Mouse (Mus musculus) E14TG2a.4 (cell line): ENCODE data around the gene Cdkn2aipnl.

Experiments used
- H3K27me3 ChIP-seq: 2 replicates; pipeline ENCODE4 v1.6.1; 2014; ENCODE audit warnings: low read length, control low read depth; ENCODE audit not compliant: insufficient read depth
- H3K36me3 ChIP-seq: 2 replicates; pipeline ENCODE4 v1.6.1; 2014; ENCODE audit warnings: low read length, control low read depth; ENCODE audit not compliant: insufficient read depth
- H3K4me1 ChIP-seq: replicated peaks from 2 replicates; pipeline ENCODE4 v1.6.1; 2014; ENCODE audit warnings: low read depth, low read length, control low read depth
- H3K4me3 ChIP-seq: replicated peaks from 2 replicates; pipeline ENCODE4 v1.5.1; 2014; ENCODE audit warnings: mild to moderate bottlenecking, low read length
- H3K9me3 ChIP-seq: 2 replicates; pipeline ENCODE4 v1.6.1; 2014; ENCODE audit warnings: low read length, control low read depth
- CTCF ChIP-seq: conservative IDR thresholded peaks from 2 replicates; pipeline ENCODE4 v1.5.1; 2014; ENCODE audit warnings: low read length
- NANOG ChIP-seq: IDR thresholded peaks from 2 replicates; pipeline ENCODE4 v1.6.1; 2014; ENCODE audit warnings: borderline replicate concordance, low read length, mixed read lengths
- POU5F1 ChIP-seq: IDR thresholded peaks from 2 replicates; pipeline ENCODE4 v1.6.1; 2014; ENCODE audit warnings: low read length, borderline replicate concordance

The Cdkn2aipnl gene

DNA sequence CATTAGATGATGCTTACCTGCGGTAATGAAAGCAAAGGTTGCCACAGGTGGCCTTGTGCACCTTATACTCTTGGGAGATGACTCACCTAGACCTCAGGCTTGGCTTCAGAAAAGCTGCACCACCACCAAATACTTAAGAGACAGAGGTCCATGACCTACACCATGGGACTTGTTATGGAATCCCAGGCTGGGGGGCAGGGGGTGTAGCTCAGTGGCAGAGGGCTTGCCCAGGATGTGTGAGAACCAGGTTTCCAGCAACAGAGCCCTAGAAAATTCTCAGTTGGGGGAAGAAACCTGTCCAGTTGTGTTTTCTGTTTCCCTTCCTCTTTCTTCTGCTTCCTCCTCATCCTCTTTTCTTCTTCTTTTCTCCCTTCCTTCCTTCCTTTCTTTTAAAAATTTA is 36.3 kb upstream of the Cdkn2aipnl start:
- H3K36me3 ChIP-seq, result no peaks in the 10 kb centered on the region
- TF ChIP-seq NANOG (no peak), POU5F1 (no peak), CTCF (no peak)
- H3K4me3 ChIP-seq, result no peak overlapping the region
- peaks cover 8% of the 10 kb centered on the region; the same call in 1 of the 2 replicates for H3K9me3 ChIP-seq
- 0 out of 2 replicates have a peak, but pooled peaks cover under 1% of the 10 kb centered on the region for H3K4me1 ChIP-seq
- 0 out of 2 replicates have a peak, but pooled peaks cover 5% of the 10 kb centered on the region for H3K27me3 ChIP-seq

GRCm38 (mm10) chr11:51931790-51932189 is 35.7 kb upstream of the Cdkn2aipnl start:
- peaks cover 8% of the 10 kb centered on the region; the same call in 1 of the 2 replicates for H3K9me3 ChIP-seq
- no peaks in the 10 kb centered on the region for H3K36me3 ChIP-seq
- TF ChIP-seq NANOG (no peak), POU5F1 (no peak), CTCF (no peak)
- no peak overlapping the region for H3K4me3 ChIP-seq
- peaks cover 4% of the 10 kb centered on the region; the same call in 1 of the 2 replicates for H3K4me1 ChIP-seq
- H3K27me3 ChIP-seq, result 0 out of 2 replicates have a peak, but pooled peaks cover 5% of the 10 kb centered on the region

DNA sequence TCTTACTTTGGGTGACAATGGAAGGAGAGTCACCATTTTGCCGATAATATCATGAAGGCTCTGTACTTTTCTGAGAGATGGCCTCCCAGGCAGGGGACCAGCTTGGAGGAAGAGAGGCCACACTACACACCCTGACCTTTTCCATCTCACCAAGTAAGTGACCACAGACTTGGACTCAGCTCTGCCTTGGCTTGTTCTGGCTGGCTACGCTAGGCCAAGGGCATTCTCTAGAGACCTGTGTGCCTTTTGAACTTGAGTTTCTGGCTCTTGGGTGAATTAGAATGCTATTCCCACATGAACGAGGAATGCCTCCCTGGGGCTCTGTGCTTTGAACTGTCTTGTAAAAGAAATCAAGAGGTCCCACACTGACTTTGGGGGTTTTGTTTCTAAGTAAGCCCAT is 33.2 kb upstream of the Cdkn2aipnl start:
- Histone ChIP-seq H3K4me3 (no peak overlapping the region), H3K27me3 (0 out of 2 replicates have a peak, but pooled peaks cover 5% of the 10 kb centered on the region), H3K9me3 (peaks cover 8% of the 10 kb centered on the region; the same call in 1 of the 2 replicates), H3K4me1 (peaks cover 11% of the 10 kb centered on the region), H3K36me3 (no peaks in the 10 kb centered on the region)
- TF ChIP-seq POU5F1 (no peak), NANOG (no peak), CTCF (no peak)

DNA sequence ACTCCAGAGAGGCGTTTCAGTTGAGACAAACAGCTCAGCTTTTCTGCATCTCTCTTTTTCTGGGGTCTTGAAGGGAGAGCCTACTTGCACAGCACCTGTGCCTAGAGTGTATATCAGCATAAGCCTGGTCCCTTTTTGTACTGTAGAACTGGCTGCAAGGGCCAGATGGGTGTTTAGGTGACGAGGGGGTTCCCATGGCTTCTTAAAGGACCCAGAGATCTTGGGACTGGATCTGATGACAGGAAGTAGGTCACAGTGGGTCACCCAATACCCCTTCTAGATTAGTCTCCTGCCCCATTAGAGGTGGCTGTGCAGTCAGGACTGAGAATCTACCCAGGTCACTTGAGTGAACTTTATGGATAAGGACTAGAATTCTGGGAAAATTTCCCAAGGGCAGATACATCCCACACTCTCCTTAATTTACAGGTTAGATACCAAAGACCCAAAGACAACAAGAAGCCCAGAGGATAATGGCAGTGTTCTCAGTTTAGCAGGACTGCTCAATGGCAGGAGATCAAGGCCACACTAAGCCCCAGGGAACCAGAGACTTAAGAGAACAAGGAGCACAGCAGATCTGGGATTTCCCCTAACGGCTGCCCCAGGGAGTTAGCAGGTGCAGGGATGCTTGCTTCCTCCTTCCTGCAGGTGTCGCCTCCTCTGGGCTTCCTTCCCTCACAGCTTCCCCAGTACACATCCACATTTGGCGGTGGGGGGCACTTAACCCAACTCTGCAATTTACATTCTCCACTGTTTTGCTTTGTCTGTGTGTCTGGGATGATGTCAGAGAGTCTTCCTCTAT is 31.6 kb upstream of the Cdkn2aipnl start:
- Histone ChIP-seq H3K27me3 (no peaks in the 10 kb centered on the region), H3K4me3 (no peak overlapping the region), H3K9me3 (peaks cover 8% of the 10 kb centered on the region; the same call in 1 of the 2 replicates), H3K36me3 (no peaks in the 10 kb centered on the region), H3K4me1 (peaks cover 13% of the 10 kb centered on the region)
- TF ChIP-seq CTCF (no peak), NANOG (no peak), POU5F1 (no peak)

GRCm38 (mm10) chr11:51937361-51937781 is 30.1 kb upstream of the Cdkn2aipnl start:
- Histone ChIP-seq H3K36me3 (no peaks in the 10 kb centered on the region), H3K9me3 (peaks cover 6% of the 10 kb centered on the region; the same call in 1 of the 2 replicates), H3K4me1 (peaks cover 13% of the 10 kb centered on the region), H3K27me3 (0 out of 2 replicates have a peak, but pooled peaks cover under 1% of the 10 kb centered on the region), H3K4me3 (no peak overlapping the region)
- TF ChIP-seq CTCF, result no peak

GRCm38 (mm10) chr11:51938817-51939589 is 28.5 kb upstream of the Cdkn2aipnl start:
- no peaks in the 10 kb centered on the region for H3K9me3 ChIP-seq
- peaks cover 13% of the 10 kb centered on the region for H3K4me1 ChIP-seq
- TF ChIP-seq POU5F1 (no peak), CTCF (no peak), NANOG (no peak)
- no peak overlapping the region for H3K4me3 ChIP-seq
- peaks cover 10% of the 10 kb centered on the region; the same call in 1 of the 2 replicates for H3K27me3 ChIP-seq
- no peaks in the 10 kb centered on the region for H3K36me3 ChIP-seq

DNA sequence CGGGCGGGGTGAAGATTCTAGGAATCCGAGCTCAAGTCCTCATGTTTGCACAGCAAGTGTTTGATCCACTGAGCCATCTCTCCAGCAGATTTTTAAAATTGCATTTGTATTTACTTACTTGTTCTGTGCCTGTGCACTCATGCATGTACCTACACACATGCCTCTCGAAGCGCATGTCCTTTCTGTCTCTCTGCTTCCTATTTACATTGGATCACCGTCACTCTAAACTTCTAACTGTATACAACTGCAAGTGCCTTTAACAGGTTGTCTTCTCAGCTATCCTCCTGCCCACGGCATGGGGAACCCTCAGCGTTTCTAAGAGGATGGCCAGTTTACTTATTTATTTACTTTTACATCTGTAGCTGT is 27.9 kb upstream of the Cdkn2aipnl start:
- H3K4me3 ChIP-seq, result no peak overlapping the region
- no peak for TF ChIP-seq NANOG
- no peaks in the 10 kb centered on the region for H3K9me3 ChIP-seq

DNA sequence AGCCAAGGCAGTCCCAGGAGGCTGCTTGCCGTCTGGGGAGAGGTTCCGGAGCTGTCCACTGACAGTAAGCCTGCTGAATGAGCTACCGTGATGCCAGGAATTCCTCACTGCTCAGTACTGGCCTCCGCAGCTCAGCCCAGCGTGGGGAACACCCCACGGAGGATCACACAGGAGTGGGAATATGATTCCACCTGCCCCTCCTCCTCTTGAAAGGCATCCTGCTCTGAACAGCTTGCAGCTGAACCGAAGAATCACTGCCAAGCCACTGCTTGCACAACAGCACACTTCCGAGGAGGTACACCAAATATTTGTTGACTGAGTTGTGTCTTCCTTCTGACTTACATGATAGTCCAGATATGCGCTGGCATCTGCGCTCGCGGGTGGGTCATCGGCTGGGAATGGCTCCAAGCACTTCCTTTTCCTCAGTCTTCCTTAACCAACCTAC is 26.9 kb upstream of the Cdkn2aipnl start:
- no peaks in the 10 kb centered on the region for H3K36me3 ChIP-seq
- peaks cover 19% of the 10 kb centered on the region for H3K4me1 ChIP-seq
- H3K4me3 ChIP-seq, result no peak overlapping the region
- TF ChIP-seq NANOG (no peak), CTCF (no peak), POU5F1 (no peak)
- no peaks in the 10 kb centered on the region for H3K9me3 ChIP-seq
- H3K27me3 ChIP-seq, result peaks cover 17% of the 10 kb centered on the region; the same call in 1 of the 2 replicates

More for the DNA sequence above, 27.9 kb upstream of the Cdkn2aipnl start:
- no peaks in the 10 kb centered on the region for H3K36me3 ChIP-seq
- peaks cover 13% of the 10 kb centered on the region for H3K4me1 ChIP-seq
- peaks cover 10% of the 10 kb centered on the region; the same call in 1 of the 2 replicates for H3K27me3 ChIP-seq
